Mouse (Mus musculus): ENCODE results near the gene Sulf2.
"Not testable (repeated sequence)": the region's sequence is repeated elsewhere in the genome, so short reads cannot be mapped to it uniquely, and the experiment has no call there.

The Sulf2 gene

DNA sequence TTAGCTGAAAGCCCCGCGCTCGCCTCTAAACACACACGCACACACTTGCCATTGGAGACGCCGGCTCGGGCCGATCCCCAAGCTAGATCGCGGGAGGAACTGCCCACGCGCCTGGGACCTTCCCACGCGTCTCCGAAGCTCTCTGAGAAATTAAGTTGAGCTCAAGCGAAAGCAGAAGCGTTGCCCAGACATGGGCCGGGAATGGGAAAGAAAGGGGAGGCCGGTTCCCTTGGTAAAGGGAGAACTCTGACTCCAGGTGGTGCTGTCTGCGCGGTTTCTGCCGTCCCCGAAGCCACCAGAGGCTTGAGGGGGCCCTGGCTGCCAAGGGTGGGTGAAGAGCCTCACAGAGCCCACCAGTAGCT is at the start of gene Sulf2:
TSS of gene Sulf2 (minus strand) at position 210 of the 362 bp plus-strand sequence.
- in situ Hi-C loops (cut with MseI, MboI), result loop anchor here in 1 of 2 experiments (10.0 kb wide), 1 partner anchor 289 kb away; no protein-coding TSS in a partner anchor

DNA sequence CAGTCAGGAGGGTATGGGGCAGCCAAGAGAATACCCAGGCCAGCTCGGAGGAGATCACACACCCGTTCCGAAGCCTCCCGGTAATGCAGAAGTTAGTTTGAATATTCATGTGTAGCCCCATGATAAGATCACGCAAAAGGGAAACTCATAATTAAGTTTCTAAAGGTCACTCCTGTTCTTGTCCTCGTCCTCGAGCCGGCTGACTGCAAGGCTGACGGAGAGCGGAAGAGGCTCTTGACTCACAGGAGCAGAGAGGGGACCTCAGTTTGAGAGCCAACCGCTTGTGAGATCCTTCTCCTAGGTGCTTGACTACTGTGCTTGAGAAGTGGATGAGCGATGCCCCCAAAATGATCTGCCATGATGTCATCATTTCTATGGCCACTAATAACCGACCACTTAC is 48.7 kb upstream of the Sulf2 start:
- in situ Hi-C loops (cut with MseI, MboI), result no loop called here

DNA sequence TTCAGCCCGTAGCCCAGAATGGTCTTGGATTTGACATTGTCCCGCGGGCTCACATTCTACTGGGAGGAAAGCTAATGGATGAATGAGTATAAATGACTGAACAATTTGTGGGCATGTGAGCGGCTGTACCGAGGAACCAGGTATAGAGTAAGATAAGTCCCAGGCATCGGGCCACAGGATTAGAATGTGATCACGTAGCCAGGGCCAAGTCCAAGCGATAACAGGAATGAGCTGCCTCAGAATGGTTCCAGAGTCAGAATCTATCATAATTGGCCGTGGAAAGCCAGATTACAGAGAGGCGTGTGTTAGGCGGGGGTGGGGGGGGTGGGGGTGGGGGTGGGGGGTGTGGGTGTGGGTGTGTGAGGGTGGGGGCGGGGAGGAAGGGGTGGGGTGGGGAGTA is 48.2 kb upstream of the Sulf2 start:
- in situ Hi-C loops (cut with MseI, MboI), result no loop called here

DNA sequence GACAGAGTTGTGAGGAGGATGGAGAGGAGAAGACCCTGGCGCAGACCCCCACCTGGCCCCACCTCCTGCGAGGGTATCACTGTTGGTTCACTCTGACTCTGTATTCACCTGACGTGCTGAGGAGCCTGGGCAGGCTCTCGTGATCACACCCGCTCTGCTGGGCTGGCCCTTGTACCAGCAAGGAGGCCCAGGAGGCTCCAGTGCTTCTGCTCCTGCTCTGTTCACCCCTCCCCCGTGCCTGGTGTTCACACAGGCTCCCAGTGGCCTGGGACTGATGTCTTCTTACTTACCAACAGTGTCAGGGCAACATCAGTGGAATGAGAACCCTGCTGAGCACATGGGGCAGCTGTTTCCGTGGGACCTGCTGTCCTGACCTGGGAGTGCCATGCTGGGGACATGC is 42.5 kb upstream of the Sulf2 start:
- in situ Hi-C loops (cut with MseI, MboI), result no loop called here

DNA sequence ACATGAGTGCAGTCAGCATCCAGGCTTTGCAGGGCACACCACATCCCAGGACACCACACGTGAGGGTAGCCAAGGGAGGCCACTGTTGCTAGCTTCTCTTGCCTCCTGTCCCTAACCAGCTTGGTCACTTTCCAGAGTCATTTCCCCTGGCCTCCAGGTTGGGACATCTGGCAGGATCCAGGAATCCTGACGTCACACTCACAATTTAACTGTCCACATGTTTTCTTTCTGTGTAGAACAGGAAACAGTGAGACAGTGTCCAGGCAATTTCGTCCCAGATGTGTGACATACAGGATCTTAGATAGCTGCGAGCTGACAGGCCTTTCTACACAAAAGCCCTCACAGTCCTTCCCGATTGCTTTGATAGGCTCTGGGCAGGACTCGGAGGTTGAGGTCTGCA is 41.6 kb upstream of the Sulf2 start:
- in situ Hi-C loops (cut with MseI, MboI), result no loop called here

DNA sequence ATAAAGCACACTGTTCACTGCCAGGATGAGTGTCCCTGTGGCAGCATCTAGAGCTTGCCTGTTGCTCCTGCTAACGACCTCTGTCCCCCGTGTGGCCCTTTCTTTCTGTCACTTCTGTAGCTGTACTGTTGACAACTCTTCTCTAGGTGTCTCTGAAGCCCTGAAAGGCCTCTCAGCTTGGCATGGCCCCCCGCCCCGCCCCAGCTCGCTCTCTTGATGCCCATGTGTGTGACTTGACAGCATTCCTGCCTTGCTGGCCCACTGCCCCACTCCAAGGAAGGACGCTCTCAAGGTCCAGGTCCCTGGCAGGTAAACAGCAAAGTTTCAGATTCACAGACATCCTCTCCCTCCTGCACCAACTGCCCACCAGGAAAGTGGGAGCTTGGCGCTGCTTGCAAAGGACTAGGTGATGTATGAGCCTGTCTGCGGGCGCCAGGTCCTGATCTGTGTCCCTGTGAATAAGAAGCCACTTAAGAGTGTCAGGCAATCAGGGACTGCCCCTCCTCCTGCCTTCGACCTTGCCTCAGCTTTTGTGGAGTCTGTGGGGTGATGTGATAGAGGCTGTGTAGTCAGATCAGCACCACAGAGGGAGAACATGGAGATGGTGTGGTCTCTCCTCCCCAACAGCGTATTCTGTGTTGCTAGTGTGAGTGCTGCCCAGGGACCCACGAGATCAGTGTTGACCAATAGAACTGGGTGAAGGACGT is 40.8 kb upstream of the Sulf2 start:
- in situ Hi-C loops (cut with MseI, MboI), result no loop called here

DNA sequence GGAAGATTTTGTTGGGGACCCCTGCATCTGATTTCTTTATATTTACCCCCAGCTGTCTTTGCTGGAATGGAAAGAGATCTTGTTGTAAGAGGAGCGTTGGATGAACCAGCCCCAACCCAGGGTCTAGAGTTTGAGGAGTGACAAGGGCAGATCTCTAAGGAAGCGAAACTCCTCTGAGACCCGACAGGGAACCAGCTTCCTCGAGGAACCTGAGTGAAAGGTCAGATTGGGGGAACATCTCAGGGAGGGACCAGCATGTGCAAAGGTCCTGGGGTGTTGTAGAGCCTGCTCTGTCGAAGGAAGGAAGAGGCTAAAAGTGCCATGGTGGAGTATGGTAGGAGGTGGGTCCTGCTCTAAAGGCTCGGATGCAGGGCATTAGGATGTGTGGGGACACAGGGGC is 39.6 kb upstream of the Sulf2 start:
- in situ Hi-C loops (cut with MseI, MboI), result no loop called here

DNA sequence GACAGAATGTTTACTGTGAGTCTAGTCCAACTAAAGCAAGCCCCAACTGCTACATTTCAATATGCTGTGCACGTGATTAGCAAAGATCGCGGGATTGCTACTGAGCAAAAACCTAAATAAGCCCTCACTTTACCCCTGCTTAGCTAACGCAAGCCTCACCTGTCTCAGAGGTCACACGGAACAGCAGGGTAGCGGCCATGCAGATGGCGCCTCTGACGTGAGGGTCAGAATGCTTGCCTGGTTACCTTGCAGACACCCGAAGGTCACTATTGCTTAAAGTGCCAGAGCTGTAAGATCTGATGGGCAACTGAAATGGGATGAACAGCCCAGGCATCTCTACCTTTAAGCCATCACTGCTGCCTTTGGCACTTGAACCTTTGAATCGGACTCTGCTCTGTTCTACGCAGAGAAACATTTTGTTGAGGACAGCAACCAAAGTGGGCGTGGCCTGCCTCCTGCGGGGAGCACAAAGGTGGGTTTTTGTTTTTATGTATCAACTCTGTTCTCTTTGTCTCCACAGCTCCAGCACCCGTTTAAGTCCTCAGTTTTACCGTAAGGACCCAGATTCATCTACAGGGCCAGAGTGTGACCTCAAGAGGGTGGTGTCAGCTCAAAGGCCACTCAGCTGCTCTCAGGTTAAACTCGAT is 38.8 kb upstream of the Sulf2 start:
- in situ Hi-C loops (cut with MseI, MboI), result no loop called here

DNA sequence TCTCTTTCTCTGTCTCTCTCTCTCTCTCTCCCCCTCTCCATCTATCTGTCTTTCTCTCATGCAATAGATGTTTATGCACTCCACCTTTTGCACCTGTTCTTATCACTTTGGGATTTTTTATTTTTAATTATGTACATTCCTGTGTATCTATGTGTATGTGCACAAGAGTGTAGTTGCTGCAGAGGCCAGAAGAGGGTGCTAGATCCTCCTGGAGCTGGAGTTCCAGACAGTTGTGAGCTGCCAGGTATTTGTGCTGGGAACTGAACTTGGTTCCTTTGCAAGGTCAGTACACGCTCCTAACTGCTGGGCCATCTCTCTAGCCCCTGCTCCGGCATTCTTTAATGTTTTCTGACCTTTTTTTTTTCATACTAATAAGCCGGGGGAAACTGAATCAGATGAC is 38.0 kb upstream of the Sulf2 start:
- in situ Hi-C loops (cut with MseI, MboI), result no loop called here

DNA sequence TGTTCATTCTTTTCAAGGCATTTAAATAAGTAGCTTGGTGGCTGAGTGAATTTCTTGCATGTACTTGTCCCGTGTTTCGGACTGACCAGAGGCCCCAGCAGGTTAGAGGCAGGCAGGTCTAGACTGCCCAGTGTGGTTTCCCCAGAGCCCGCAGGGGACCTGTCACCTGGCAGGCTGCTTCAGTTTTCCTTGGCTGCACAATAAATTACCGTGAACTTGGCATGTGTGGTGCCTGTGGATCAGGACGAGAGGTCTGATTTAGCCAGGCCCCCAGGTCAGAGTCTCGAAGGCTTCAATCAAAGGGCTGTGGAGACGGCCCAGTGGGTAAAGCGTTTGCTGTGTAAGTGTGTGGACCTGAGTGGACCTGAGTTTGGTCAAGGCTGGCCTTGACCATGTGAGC is 35.4 kb upstream of the Sulf2 start:
- in situ Hi-C loops (cut with MseI, MboI), result no loop called here

DNA sequence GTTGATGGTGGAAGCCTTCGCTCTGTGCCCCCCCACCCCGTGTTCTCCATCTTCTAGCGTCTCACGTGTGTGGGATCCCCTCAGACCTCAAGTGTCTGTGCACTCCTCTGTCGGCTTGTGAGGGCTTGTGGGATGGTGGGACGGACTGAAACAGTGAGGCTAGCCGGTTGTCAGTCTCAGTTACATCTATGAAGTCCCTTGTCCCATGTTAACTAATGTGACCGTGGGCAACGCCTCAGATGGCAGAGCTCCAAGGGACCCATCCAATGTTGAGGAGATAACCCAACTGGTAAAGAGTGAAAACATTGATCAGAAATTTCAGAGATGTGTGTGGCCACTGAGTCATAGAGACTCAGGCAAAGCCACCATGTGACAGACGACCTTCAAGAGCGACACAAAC is 33.7 kb upstream of the Sulf2 start:
- in situ Hi-C loops (cut with MseI, MboI), result no loop called here

DNA sequence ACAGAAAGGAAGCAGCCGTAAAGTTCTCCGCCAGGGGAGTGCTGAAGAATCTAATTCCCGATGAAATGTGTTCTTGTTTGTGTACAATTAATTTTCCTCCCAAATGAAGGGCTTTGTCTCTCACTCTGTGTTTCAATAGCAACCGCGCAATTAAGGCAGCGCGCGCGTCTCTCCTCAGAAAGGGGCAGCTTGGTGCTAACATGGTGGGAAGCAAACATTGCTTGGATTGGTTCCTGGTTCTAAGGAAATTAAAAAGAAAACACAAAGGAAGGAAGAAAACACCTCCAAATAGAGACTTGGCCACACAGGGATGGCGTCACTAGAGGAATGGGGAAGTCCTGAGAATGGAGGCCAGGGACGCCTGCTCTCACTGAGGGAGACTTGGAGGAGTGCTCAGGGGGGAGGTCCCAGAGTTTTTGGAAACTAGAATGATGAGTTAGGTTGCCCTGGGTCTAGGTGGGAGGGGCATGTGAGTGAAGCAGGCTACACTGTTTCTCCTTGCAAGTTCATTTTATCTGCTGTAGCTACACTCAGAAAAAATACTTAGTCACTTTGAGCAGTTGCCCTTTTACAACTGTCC is 32.5 kb upstream of the Sulf2 start:
- in situ Hi-C loops (cut with MseI, MboI), result not testable (repeated sequence)

DNA sequence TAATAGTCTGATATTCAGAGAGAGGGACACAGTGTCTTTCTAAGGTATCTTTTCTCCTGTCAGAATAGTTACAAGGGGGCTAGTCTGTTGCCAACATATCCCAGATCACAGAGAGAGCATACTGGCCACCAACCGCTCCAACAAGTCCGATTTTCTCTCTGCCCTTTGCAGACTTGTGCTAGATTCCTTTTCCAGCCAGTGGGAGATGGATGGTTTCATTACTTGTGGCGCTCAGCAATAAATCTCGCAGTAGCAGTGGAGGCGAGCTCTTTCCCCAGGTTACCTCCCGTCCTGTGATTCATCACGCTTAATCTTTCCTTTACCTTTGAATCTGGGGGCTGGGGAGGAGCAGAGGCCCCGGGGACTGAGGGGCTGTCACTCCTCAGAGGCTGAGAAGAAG is 31.9 kb upstream of the Sulf2 start:
- in situ Hi-C loops (cut with MseI, MboI), result not testable (repeated sequence)

DNA sequence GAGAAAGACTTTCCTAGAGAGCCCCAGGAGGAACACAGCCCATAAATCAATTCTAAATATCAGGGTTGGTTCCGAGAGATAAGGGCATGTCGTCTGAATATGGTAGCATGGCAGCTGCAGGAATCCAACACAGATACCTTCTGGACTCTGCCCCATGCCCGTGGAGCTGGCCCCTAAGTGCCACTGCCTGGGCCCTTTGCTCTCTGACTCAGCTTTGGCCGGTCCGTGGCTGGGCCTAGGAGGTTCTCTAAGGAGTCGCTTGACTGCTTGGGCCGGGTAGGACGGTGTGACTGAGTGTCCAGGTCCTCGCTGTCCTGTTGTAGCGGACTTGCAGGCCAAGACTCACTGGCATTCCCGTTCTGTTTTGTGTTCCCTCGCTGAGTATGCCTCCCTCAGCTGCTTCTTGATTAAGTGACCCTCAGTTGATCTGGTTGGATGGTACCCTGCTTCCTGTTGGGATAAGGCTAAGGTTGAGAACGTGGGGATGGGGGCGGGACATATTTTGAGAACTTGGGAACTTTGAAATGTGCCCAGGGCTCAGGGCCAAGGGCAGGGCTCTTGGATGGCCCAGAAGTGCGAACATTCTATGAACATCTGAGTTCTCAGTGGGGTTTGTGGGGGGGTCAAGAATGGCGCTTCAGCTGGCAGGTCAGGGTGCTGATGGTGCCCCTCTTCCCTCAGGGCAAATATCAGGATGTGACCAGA is 30.9 kb upstream of the Sulf2 start:
- in situ Hi-C loops (cut with MseI, MboI), result no loop called here

DNA sequence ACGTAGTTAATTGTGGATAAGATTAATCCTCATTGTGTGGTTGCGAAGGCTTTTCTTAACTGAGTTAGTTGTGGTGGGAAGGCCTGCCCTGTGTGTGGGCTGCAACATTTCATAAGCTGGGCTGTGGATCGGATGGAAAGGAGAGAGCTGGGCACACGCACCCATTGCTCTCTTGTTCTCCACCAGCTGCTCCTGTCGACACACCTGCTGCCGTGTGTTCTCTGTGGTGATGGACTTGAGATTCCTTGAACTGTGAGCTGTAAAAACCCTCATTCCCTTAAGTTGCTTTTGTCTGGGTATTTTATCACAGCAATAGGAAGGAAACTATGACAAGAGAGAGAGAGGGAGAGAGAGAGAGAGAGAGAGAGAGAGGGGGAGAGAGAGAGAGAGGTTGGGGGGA is 30.3 kb upstream of the Sulf2 start:
- in situ Hi-C loops (cut with MseI, MboI), result no loop called here

DNA sequence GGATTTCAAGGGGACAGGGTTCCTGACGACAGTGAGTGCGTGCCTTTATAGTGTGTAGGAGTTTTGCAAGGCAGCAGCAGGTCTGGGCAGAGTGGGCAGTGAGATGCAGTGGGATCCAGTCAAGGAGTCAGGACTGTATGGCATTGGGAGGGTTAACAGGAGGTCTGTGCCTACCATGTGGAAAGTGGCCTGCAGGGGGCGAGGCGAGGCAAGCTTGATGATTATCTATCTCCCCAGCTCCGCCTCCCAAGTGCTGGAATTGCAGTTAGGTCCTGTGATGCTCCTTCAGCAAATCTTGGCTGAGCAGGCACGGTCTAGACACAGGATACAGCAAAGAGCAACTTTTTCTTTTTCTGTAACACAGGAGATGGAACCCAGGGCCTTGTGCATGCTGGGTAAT is 29.0 kb upstream of the Sulf2 start:
- in situ Hi-C loops (cut with MseI, MboI), result no loop called here

DNA sequence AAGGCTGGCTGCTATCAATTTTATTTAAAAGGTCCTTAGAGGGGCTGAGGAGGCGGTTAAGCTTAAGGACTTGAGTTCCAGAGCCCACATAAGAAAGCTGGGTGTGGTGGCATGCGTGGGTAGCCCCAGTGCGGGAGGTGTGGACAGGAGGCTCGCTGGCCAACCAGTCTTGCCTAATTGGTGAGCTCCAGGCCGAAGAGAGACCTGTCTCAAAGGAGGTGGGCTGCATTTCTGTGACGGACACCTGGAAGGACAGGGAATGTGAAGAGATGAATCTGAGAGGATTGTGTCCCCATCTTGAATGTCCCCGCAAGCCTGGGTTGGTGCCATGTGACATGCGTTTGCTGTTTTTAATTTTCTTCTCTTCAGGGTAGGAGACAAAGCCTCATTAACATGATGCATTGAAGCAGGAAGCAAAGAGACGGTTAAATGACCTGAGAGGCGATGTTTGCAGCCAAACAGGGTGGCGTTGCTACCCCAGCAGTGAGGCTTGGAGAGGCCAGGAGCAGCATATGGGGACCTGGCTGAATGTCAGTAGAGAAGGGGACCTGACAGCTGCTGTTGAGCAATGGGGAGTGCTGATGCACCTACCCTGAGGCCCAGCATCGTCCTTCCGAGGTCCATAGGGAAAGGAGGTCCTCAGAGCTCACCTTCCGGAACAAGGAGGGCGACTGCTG is 26.7 kb upstream of the Sulf2 start:
- in situ Hi-C loops (cut with MseI, MboI), result no loop called here

DNA sequence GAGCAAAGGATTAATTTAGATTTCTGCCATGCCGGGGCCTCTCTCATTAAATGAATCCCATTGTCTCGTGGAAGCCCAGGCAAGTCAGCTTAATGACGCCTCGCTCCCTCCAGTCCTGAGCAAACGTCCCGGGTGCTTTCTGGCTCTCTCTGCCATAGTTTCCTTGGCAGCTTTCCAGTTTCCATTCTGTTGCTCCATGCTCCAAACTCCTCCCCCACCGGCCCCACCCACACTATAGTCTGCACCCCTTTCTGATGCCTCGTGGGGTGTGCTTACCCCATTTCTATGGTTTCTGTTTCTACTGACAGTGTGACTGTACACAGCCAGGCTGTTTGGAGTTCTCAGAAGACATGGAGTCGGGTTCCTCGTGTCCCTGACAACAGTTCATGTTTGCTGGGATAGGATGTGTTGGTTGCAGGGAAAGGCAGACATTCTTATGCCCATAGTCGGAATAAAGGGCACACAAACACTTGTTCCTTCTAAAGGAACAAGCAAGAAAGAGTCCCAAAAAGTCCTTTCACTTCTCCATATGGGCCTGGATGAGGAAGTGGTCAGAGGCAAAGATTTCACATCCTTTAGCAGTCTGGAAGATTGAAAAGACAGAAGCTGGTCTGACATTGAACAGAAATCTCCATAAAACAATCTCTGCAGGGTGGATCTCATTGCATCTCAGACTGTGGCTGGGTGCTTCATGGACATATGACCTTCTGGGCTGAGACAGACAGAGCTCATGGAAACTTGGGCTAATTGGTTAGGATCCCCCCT is 25.5 kb upstream of the Sulf2 start:
- in situ Hi-C loops (cut with MseI, MboI), result no loop called here

DNA sequence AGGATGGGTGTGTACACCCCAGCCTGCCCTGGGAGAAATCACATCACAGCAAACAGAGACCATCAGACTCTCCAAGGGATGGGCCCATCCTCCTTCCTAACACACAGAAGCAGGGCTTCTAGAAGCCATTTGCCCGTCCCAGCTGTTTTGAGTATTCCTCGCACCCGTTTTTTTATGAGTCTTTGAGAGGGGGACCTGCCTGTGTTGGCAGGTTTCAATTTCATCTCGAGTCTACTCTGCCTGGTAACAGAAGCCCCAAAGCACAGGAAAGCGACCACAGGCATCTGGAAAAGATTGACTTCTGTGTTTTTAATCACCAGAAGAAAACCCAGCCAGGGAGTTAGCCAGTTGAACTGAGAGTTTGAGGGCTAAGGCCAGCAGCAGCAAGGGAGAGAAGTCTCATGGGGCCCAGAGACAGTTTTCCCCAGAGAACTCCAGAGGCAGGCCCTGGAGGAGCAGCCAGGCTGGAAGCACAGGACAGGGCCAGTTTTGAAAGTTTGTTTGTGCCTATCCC is 24.7 kb upstream of the Sulf2 start:
- in situ Hi-C loops (cut with MseI, MboI), result no loop called here

DNA sequence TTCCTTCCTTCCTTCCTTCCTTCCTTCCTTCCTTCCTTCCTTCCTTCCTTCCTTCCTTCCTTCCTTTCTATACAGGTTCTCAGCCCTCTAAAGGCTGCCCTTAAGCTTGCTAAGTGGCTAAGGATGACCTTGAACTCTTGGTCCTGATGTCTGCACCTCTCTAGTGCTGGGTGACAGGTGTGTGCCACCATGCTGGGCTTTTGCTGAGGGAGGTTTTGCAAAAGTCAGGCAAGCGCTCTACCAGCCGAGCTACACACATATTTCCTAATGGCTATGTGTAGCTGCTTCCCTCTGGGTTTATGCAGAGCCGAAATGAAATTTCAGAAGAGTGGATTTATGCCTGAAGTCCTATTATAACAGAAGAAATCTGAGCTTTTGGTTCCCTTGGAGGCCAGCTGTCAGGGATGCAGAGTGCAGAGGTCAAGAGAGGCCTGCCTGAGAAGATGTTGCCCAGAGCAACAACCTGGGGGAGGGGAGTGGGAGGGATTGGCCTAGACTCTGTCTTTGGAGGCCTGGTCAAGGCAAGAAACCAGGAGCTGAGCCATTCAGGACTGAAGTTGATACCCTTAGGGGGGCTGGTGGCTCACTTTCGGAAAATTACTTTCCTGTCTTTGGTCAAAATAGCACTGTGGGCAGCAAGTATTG is 24.1 kb upstream of the Sulf2 start:
- in situ Hi-C loops (cut with MseI, MboI), result no loop called here
